Mouse (Mus musculus) right cerebral cortex, postnatal 14 days (tissue): ENCODE data around the gene Tmem38b.

ENCODE experiments used
- DNase-seq: peaks from one replicate; pipeline ENCODE4 v3.0.0; 2022

Gene Tmem38b

GRCm38 (mm10) chr4:53886342-53887088 lies 60.7 kb downstream of the Tmem38b start:
- DNase-seq: no peak

- DNase-seq: no peak
Observed at GRCm38 (mm10) chr4:53895335-53895734, 69.5 kb downstream of the Tmem38b start.

- no peak for DNase-seq
Observed at GRCm38 (mm10) chr4:53896150-53896833, 70.4 kb downstream of the Tmem38b start.

- no peak for DNase-seq
Observed at GRCm38 (mm10) chr4:53900386-53900971, 74.6 kb downstream of the Tmem38b start.

- DNase-seq: no peak
Observed at GRCm38 (mm10) chr4:53904335-53904734, 78.5 kb downstream of the Tmem38b start.

- DNase-seq: no peak
Observed at GRCm38 (mm10) chr4:53905537-53905936, 79.7 kb downstream of the Tmem38b start.

- DNase-seq: no peak
Observed at GRCm38 (mm10) chr4:53907071-53907470, 81.2 kb downstream of the Tmem38b start.
